Mouse (Mus musculus): ENCODE measurements at regions not wholly inside any gene's neighbourhood (a gene's known extent, or its start where the extent isn't known, plus 50 kb on each side); places are given as distances from the start of the nearest gene placed in this dataset.

- no peak for DNase-seq
Measured at GRCm38 (mm10) chr11:30372924-30373323, 98.7 kb downstream of the 4930505A04Rik start.

GRCm38 (mm10) chr11:30371963-30372362 is 99.7 kb downstream of the 4930505A04Rik start:
- DNase-seq, result no peak

GRCm38 (mm10) chr11:30369601-30370240 is 101.7 kb upstream of the Sptbn1 start:
- no peak for DNase-seq

- peak; percentile 65 for DNase-seq
Measured at GRCm38 (mm10) chr11:30367373-30368225, 99.6 kb upstream of the Sptbn1 start.

- DNase-seq, result no peak
Measured at GRCm38 (mm10) chr11:30366491-30366890, 98.5 kb upstream of the Sptbn1 start.

GRCm38 (mm10) chr11:30364993-30365392 is 97.0 kb upstream of the Sptbn1 start:
- no peak for DNase-seq

- no peak for DNase-seq
Measured at GRCm38 (mm10) chr11:30364591-30364990, 96.6 kb upstream of the Sptbn1 start.

GRCm38 (mm10) chr11:30358196-30358595 is 90.2 kb upstream of the Sptbn1 start:
- DNase-seq, result no peak

GRCm38 (mm10) chr11:30355356-30355755 is 87.4 kb upstream of the Sptbn1 start:
- peak; percentile 20 for DNase-seq

- DNase-seq, result no peak
Measured at GRCm38 (mm10) chr11:30326371-30326770, 58.4 kb upstream of the Sptbn1 start.

All from retina, postnatal 1 day (tissue).